Mouse (Mus musculus) myocyte (in vitro differentiated cells): ENCODE results near the gene Gak. TPM values are rescaled to one million over a fixed set of nuclear protein-coding genes. Genes with fewer than 3 reads are reported as not detected.

Source experiments
- H3K27me3 ChIP-seq: one replicate; pipeline ENCODE4 v1.6.1; 2011; ENCODE audit not compliant: control insufficient read depth, insufficient read depth, insufficient read length
- H3K36me3 ChIP-seq: one replicate; pipeline ENCODE4 v1.6.1; 2011; ENCODE audit not compliant: control insufficient read depth, insufficient read depth
- H3K4me2 ChIP-seq: one replicate; pipeline ENCODE4 v1.6.1; 2011; ENCODE audit warnings: low read depth, control low read depth
- H3K4me3 ChIP-seq: one replicate; pipeline ENCODE4 v1.5.1; 2011; ENCODE audit warnings: mild to moderate bottlenecking, control low read depth, moderate library complexity
- H3K79me2 ChIP-seq: one replicate; pipeline ENCODE4 v1.6.1; 2011; ENCODE audit not compliant: control insufficient read depth, insufficient read depth
- H3ac ChIP-seq: one replicate; pipeline ENCODE4 v1.6.1; 2011; ENCODE audit not compliant: control insufficient read depth, insufficient read length
- CEBPB ChIP-seq: IDR thresholded peaks from 2 replicates; pipeline ENCODE4 v1.6.1; 2011; ENCODE audit warnings: mild to moderate bottlenecking, moderate library complexity; ENCODE audit not compliant: poor library complexity, insufficient read depth, severe bottlenecking
- E2F4 ChIP-seq: IDR thresholded peaks from one replicate; pipeline ENCODE4 v1.6.1; 2011; ENCODE audit warnings: mild to moderate bottlenecking, control low read depth, moderate library complexity; ENCODE audit not compliant: insufficient read depth
- MAX ChIP-seq: IDR thresholded peaks from one replicate; pipeline ENCODE4 v1.6.1; 2011; ENCODE audit warnings: low read depth, mild to moderate bottlenecking, control low read depth
- MYOD1 ChIP-seq, 3 experiments: IDR thresholded peaks; one replicate each; pipeline ENCODE4 v1.6.1; 2011; ENCODE audit warnings: control low read depth in 2 of 3, low read depth in 2 of 3, mild to moderate bottlenecking in 2 of 3, moderate library complexity in 1 of 3; ENCODE audit not compliant: insufficient read length in 2 of 3, control insufficient read depth in 1 of 3
- MYOG ChIP-seq, 3 experiments: IDR thresholded peaks; one replicate each; pipeline ENCODE4 v1.6.1; 2011; ENCODE audit warnings: control low read depth in 2 of 3, low read depth in 2 of 3, mild to moderate bottlenecking in 2 of 3; ENCODE audit not compliant: insufficient read length in 2 of 3, control insufficient read depth in 1 of 3, insufficient read depth in 1 of 3
- POLR2A ChIP-seq: IDR thresholded peaks from one replicate; pipeline ENCODE4 v1.6.1; 2011; ENCODE audit warnings: low read depth, mild to moderate bottlenecking, control low read depth, moderate library complexity; ENCODE audit not compliant: insufficient read length
- POLR2AphosphoS2 ChIP-seq: IDR thresholded peaks from one replicate; pipeline ENCODE4 v1.6.1; 2011; ENCODE audit warnings: low read depth, control low read depth; ENCODE audit not compliant: insufficient read length
- REST ChIP-seq: IDR thresholded peaks from one replicate; pipeline ENCODE4 v1.6.1; 2011; ENCODE audit warnings: mild to moderate bottlenecking, control low read depth, moderate library complexity; ENCODE audit not compliant: insufficient read depth, insufficient read length
- SRF ChIP-seq: IDR thresholded peaks from one replicate; pipeline ENCODE4 v1.6.1; 2011; ENCODE audit warnings: low read depth; ENCODE audit not compliant: control insufficient read depth, insufficient read length
- TCF12 ChIP-seq: IDR thresholded peaks from one replicate; pipeline ENCODE4 v1.6.1; 2011; ENCODE audit warnings: mild to moderate bottlenecking, control low read depth; ENCODE audit not compliant: poor library complexity, insufficient read depth, severe bottlenecking
- TCF3 ChIP-seq: IDR thresholded peaks from one replicate; pipeline ENCODE4 v1.6.1; 2011; ENCODE audit warnings: low read depth, control low read depth; ENCODE audit not compliant: insufficient read length
- USF1 ChIP-seq: IDR thresholded peaks from one replicate; pipeline ENCODE4 v1.6.1; 2011; ENCODE audit warnings: low read depth, mild to moderate bottlenecking, control low read depth, moderate library complexity
- polyA plus RNA-seq: library from polyadenylated mRNA; unstranded; fragments of >200 nt; fragmentation: generic; extraction: Trizol; gene quantifications from one replicate; pipeline ENCODE4 v1.2.1, GENCODE M21; 2012; ENCODE audit warnings: missing spikeins

Gene Gak
- polyA plus RNA-seq, 1 experiment, result 46.1 TPM

DNA sequence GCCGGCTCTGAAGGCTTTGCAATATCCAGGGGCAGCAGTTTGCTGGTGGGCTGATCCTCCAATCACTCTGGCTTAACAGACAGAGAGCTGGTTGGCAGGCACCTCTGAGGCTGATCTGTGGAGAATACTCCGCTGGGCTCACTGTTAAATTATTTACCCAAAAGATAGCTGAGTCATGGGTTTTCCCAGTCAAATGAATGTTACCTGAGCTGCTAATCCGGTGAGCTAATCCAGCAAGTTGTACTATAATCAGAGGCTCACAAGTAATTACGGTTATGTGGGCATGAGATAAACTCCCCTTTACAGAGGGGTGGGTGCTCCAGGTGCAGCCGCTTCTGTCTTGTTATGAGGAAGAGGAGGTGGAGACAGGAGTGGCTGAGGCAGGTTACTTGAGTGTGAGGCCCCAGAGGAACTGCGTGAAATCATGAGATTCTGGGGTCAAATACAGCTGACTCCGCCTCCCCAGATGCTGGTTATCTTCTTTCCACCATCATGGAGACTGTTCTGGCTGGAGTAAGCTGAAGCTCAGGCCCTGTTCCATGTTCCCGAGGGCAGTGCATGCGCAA lies 45.8 kb upstream of the Gak start, which contains the start of gene Slc26a1:
Slc26a1 (minus strand) TSS at position 319 of the 566 bp plus-strand sequence.
- Histone ChIP-seq H3K4me2 (no peak within 1 kb of the TSS), H3K4me3 (no peak within 1 kb of the TSS), H3K36me3 (no peaks in the 10 kb centered on the region), H3K27me3 (no peaks in the 10 kb centered on the region), H3K79me2 (no peaks in the 10 kb centered on the region), H3ac (no peak within 1 kb of the TSS)
- no peak for TF ChIP-seq TCF3
- TF ChIP-seq REST, result no peak

DNA sequence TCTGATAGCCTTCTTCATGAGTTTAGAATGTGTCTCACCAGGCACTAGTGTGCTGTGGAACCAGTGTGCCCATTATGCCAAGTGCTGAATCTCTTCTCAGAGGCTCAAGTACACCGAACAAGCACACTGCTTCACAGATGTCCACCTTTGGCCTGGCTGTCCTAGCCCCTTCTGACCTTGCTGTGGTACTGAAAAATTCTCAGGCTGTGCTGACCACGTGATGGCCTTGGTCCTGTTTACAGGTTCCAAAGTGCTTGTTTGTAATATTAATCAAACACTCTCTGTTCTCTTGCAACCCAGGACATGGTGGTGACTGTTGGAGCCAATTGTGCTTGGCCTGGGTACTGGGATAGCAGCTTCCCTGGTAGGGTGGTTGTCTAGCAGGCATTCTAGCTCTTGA lies 45.1 kb upstream of the Gak start:
- Histone ChIP-seq H3K4me3 (no peak overlapping the region), H3K4me2 (no peak overlapping the region), H3K36me3 (no peaks in the 10 kb centered on the region), H3K27me3 (no peaks in the 10 kb centered on the region), H3ac (no peak overlapping the region), H3K79me2 (no peaks in the 10 kb centered on the region)
- TF ChIP-seq POLR2AphosphoS2 (no peak), TCF12 (no peak), SRF (no peak), REST (no peak), E2F4 (no peak), USF1 (no peak), CEBPB (no peak), TCF3 (no peak), POLR2A (no peak), MYOD1 (IDR thresholded peaks at IDR 0.05; ENCODE audit: control insufficient read depth in 1 of 3, insufficient read length in 2 of 3, low read depth in 2 of 3) (no peak), MAX (no peak), MYOG (IDR thresholded peaks at IDR 0.05; ENCODE audit: control insufficient read depth in 1 of 3, insufficient read depth in 1 of 3, insufficient read length in 2 of 3, low read depth in 2 of 3) (no peak)

DNA sequence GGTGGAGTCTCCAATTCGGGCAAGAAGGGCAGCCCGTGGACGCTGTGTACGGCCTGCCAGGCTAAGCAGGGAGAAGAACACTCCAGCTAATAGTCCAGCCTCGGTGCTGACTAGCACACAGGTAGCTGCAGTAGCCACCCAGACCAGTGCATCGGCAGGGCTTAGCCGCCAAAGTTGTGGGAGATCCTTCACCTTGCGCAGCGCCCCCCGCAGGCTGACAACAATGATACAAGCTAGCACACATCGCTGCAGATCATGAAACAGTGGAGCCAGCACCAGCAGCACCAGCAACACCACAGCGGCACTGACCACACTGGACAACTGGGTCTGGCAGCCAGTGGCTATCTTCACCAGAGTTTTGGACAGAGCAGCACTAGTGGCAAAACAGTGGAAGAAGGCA lies 42.2 kb upstream of the Gak start:
- TF ChIP-seq POLR2A (no peak), MAX (no peak), POLR2AphosphoS2 (no peak), TCF3 (no peak)

DNA sequence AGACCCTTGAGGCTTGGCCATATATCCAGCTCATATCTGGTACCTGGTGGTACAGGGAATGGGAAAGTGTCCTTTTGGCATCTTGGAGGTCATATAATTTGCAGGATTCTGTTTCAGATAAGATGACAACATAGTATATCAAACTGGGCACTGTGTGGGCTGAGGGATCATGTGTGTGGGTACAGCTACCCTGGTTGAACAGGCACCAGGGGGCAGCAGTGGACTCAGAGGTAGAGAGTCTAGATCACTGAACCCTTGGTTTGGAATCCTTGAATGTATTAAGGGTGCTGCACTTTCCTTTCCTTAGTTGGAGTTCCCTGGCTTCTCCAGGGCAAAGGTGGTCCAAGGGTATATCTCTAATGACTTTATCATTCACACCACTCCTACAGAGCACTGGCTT lies 41.2 kb upstream of the Gak start:
- no peaks in the 10 kb centered on the region for H3K36me3 ChIP-seq
- H3ac ChIP-seq, result no peak overlapping the region
- H3K4me2 ChIP-seq, result no peak overlapping the region
- no peaks in the 10 kb centered on the region for H3K79me2 ChIP-seq
- H3K27me3 ChIP-seq, result no peaks in the 10 kb centered on the region
- TF ChIP-seq MYOD1 (IDR thresholded peaks at IDR 0.05; ENCODE audit: control insufficient read depth in 1 of 3, insufficient read length in 2 of 3, low read depth in 2 of 3), result no peak
- TF ChIP-seq TCF12, result no peak
- TF ChIP-seq MYOG (IDR thresholded peaks at IDR 0.05; ENCODE audit: control insufficient read depth in 1 of 3, insufficient read depth in 1 of 3, insufficient read length in 2 of 3, low read depth in 2 of 3), result no peak
- no peak for TF ChIP-seq REST
- TF ChIP-seq CEBPB, result no peak
- no peak for TF ChIP-seq SRF
- TF ChIP-seq E2F4, result no peak
- TF ChIP-seq USF1, result no peak
- no peak for TF ChIP-seq POLR2A
- no peak for TF ChIP-seq MAX
- TF ChIP-seq POLR2AphosphoS2, result no peak
- TF ChIP-seq TCF3, result no peak
- H3K4me3 ChIP-seq, result no peak overlapping the region

More for the DNA sequence above, 42.2 kb upstream of the Gak start:
- H3K79me2 ChIP-seq, result no peaks in the 10 kb centered on the region
- no peak overlapping the region for H3K4me2 ChIP-seq
- no peaks in the 10 kb centered on the region for H3K27me3 ChIP-seq
- no peak overlapping the region for H3K4me3 ChIP-seq
- H3ac ChIP-seq, result no peak overlapping the region
- H3K36me3 ChIP-seq, result no peaks in the 10 kb centered on the region

DNA sequence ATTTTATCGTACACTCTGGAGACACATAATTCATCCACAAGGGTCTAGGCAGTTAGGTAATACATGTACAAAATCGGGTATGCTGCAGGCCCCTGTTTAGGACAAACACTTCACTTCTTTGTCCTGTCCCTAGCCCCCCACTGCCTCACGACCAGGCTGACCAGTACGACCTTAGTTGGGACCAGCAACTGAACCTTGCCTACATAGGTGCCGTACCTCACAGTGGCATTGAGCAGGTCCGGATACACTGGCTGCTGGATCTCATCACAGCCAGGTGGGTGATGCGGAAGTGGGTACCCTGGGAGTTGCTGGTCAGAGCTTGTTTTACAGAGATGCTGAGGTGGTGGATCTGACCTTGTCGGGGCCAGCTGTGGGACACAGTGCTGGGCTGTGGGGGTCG lies 40.4 kb upstream of the Gak start:
- Histone ChIP-seq H3K4me2 (no peak overlapping the region), H3K4me3 (peak overlapping the region; percentile 39), H3K79me2 (no peaks in the 10 kb centered on the region), H3ac (no peak overlapping the region), H3K36me3 (no peaks in the 10 kb centered on the region), H3K27me3 (no peaks in the 10 kb centered on the region)
- no peak for TF ChIP-seq TCF12
- no peak for TF ChIP-seq MYOG (IDR thresholded peaks at IDR 0.05; ENCODE audit: control insufficient read depth in 1 of 3, insufficient read depth in 1 of 3, insufficient read length in 2 of 3, low read depth in 2 of 3)
- no peak for TF ChIP-seq MYOD1 (IDR thresholded peaks at IDR 0.05; ENCODE audit: control insufficient read depth in 1 of 3, insufficient read length in 2 of 3, low read depth in 2 of 3)
- TF ChIP-seq SRF, result no peak
- TF ChIP-seq REST, result no peak
- TF ChIP-seq MAX, result no peak
- TF ChIP-seq POLR2A, result no peak
- TF ChIP-seq POLR2AphosphoS2, result no peak
- TF ChIP-seq TCF3, result no peak
- TF ChIP-seq USF1, result no peak
